Mouse (Mus musculus) bone marrow, adult 2 months (tissue): ENCODE measurements at regions not wholly inside any gene's neighbourhood (a gene's known extent, or its start where the extent isn't known, plus 50 kb on each side); places are given as distances from the start of the nearest gene placed in this dataset.

Experiments
- CTCF ChIP-seq: fragments of 200-500 bp; IDR thresholded peaks from 2 replicates; pipeline ENCODE4 v1.5.1; 2011; ENCODE audit warnings: low read length, control low read depth; ENCODE audit not compliant: control insufficient read depth, insufficient read depth
- POLR2A ChIP-seq: fragments of 200-500 bp; IDR thresholded peaks from 2 replicates; pipeline ENCODE4 v1.6.1; 2011; ENCODE audit warnings: low read depth, mild to moderate bottlenecking, control low read depth, low read length, borderline replicate concordance; ENCODE audit not compliant: control insufficient read depth

- TF ChIP-seq CTCF (no peak), POLR2A (no peak)
Observed at GRCm38 (mm10) chr14:62084047-62084446, 208.3 kb upstream of the Rnaseh2b start.
